ENCODE assay signal across 7 mouse cellular contexts in genomic region chr11:76216681-76217389, GRCm38 (mm10). TPM values are rescaled to one million over a fixed set of nuclear protein-coding genes. Genes with fewer than 3 reads are reported as not detected.
DNase-seq lines count a peak whose midpoint lies in the region; ATAC-seq and TF ChIP-seq lines count a peak whose summit lies in the region.

No protein-coding gene starts in this region.

- 1% methylated on average over 33 of the region's 33 CpGs for WGBS in forebrain, postnatal 0 days
- WGBS in intestine, embryonic 15.5 days = 2% methylated on average over 33 of the region's 33 CpGs
- WGBS in liver, embryonic 15.5 days (ENCODE audit: insufficient replicate concordance) = 2% methylated on average over 33 of the region's 33 CpGs
- 3% methylated on average over 33 of the region's 33 CpGs for WGBS in neural tube, embryonic 13.5 days

- peak overlapping the region; percentile 79 for H3K27ac ChIP-seq in brown adipose tissue, adult 24 weeks (replicated peaks; ENCODE audit: low read depth, low read length)
- peak overlapping the region; percentile 89 for H3K27ac ChIP-seq in forebrain, postnatal 0 days (ENCODE audit: low read depth, low read length)
- peak overlapping the region; percentile 90 for H3K27ac ChIP-seq in intestine, embryonic 15.5 days
- H3K27ac ChIP-seq in liver, embryonic 15.5 days (replicated peaks) = peak overlapping the region; percentile 75
- H3K27ac ChIP-seq in neural tube, embryonic 13.5 days (replicated peaks) = peak overlapping the region; percentile 92

- H3K4me2 ChIP-seq in forebrain, postnatal 0 days (ENCODE audit: low read depth) = peak overlapping the region; percentile 64
- peak overlapping the region; percentile 75 for H3K4me2 ChIP-seq in intestine, embryonic 15.5 days (replicated peaks)
- H3K4me2 ChIP-seq in liver, embryonic 15.5 days = peak overlapping the region; percentile 98
- peak overlapping the region; percentile 75 for H3K4me2 ChIP-seq in neural tube, embryonic 13.5 days

- no peak for TF ChIP-seq CTCF in forebrain, postnatal 0 days (IDR thresholded peaks at IDR 0.05; ENCODE audit: low read depth)

- DNase-seq in 3134 (ENCODE audit: extremely low read depth, insufficient read length, low spot score) (peak; percentile 58), 3T3-L1 (ENCODE audit: low read depth, low spot score) (peak; percentile 71)
- DNase-seq in forebrain, postnatal 0 days = peak; percentile 72

- H3K9me3 ChIP-seq in forebrain, postnatal 0 days (ENCODE audit: low read length) = no peaks in the 10 kb centered on the region
- H3K9me3 ChIP-seq in intestine, embryonic 15.5 days = no peaks in the 10 kb centered on the region
- no peaks in the 10 kb centered on the region for H3K9me3 ChIP-seq in liver, embryonic 15.5 days (replicated peaks)
- no peaks in the 10 kb centered on the region for H3K9me3 ChIP-seq in neural tube, embryonic 13.5 days

- H3K36me3 ChIP-seq in forebrain, postnatal 0 days (ENCODE audit: insufficient read depth) = peaks cover 30% of the 10 kb centered on the region
- H3K36me3 ChIP-seq in intestine, embryonic 15.5 days = peaks cover 14% of the 10 kb centered on the region
- H3K36me3 ChIP-seq in liver, embryonic 15.5 days (replicated peaks) = peaks cover 33% of the 10 kb centered on the region
- H3K36me3 ChIP-seq in neural tube, embryonic 13.5 days = peaks cover 48% of the 10 kb centered on the region

- peaks cover 3% of the 10 kb centered on the region; the same call in 1 of the 2 replicates for H3K4me1 ChIP-seq in brown adipose tissue, adult 24 weeks (ENCODE audit: control insufficient read depth, insufficient read depth, insufficient read length, low read length)
- no peaks in the 10 kb centered on the region; the same call in 1 of the 2 replicates for H3K4me1 ChIP-seq in forebrain, postnatal 0 days (ENCODE audit: insufficient read depth)
- peaks cover 11% of the 10 kb centered on the region; the same call in 1 of the 2 replicates for H3K4me1 ChIP-seq in intestine, embryonic 15.5 days (replicated peaks)
- peaks cover 35% of the 10 kb centered on the region for H3K4me1 ChIP-seq in liver, embryonic 15.5 days (replicated peaks)
- H3K4me1 ChIP-seq in neural tube, embryonic 13.5 days (replicated peaks) = peaks cover 21% of the 10 kb centered on the region

- peak overlapping the region; percentile 76 for H3K4me3 ChIP-seq in brown adipose tissue, adult 24 weeks (ENCODE audit: insufficient read depth, low read depth, low read length)
- peak overlapping the region; percentile 67 for H3K4me3 ChIP-seq in forebrain, postnatal 0 days (ENCODE audit: low read depth, low read length)
- peak overlapping the region; percentile 84 for H3K4me3 ChIP-seq in intestine, embryonic 15.5 days (replicated peaks)
- H3K4me3 ChIP-seq in liver, embryonic 15.5 days (replicated peaks) = peak overlapping the region; percentile 86
- H3K4me3 ChIP-seq in neural tube, embryonic 13.5 days = peak overlapping the region; percentile 85

- H3K27me3 ChIP-seq in forebrain, postnatal 0 days (ENCODE audit: insufficient read depth, low read length) = no peaks in the 10 kb centered on the region
- no peaks in the 10 kb centered on the region for H3K27me3 ChIP-seq in intestine, embryonic 15.5 days (replicated peaks)
- H3K27me3 ChIP-seq in liver, embryonic 15.5 days = no peaks in the 10 kb centered on the region
- H3K27me3 ChIP-seq in neural tube, embryonic 13.5 days = no peaks in the 10 kb centered on the region

- ATAC-seq in forebrain, postnatal 0 days = peak; percentile 62
- ATAC-seq in intestine, embryonic 15.5 days = peak; percentile 4
- no peak for ATAC-seq in liver, embryonic 15.5 days (ENCODE audit: insufficient read depth)
- peak; percentile 87 for ATAC-seq in neural tube, embryonic 13.5 days (ENCODE audit: low read depth)

- H3K9ac ChIP-seq in forebrain, postnatal 0 days = peak overlapping the region; percentile 86
- peak overlapping the region; percentile 94 for H3K9ac ChIP-seq in intestine, embryonic 15.5 days
- peak overlapping the region; percentile 90 for H3K9ac ChIP-seq in liver, embryonic 15.5 days
- H3K9ac ChIP-seq in neural tube, embryonic 13.5 days = peak overlapping the region; percentile 95

RNA-seq across cellular contexts. Expression of gene Dbil5, which starts 0.6 kb away (rescaled TPM):
- not detected in 2 replicates for polyA plus RNA-seq in brown adipose tissue, adult 24 weeks (2012; ENCODE audit: insufficient read depth, insufficient read length, missing spikeins)
- 0.43 TPM in 1 of 2 replicates, not detected in the other for total RNA-seq in forebrain, postnatal 0 days (2014; rRNA removed)
- polyA plus RNA-seq in forebrain, postnatal 0 days (2015; fragmentation: Nextera tagmentation; extraction: Ambion mirVana) = 0.89 and 1.2 TPM in 2 replicates
- polyA plus RNA-seq in intestine, embryonic 15.5 days (2015; fragmentation: Nextera tagmentation; extraction: Ambion mirVana) = 1.2 and 1.7 TPM in 2 replicates
- polyA plus RNA-seq in liver, embryonic 15.5 days (2015; fragmentation: Nextera tagmentation; extraction: Ambion mirVana) = 0.36 and 0.59 TPM in 2 replicates
- 0.73 and 0.76 TPM in 2 replicates for polyA plus RNA-seq in neural tube, embryonic 13.5 days (2015; fragmentation: Nextera tagmentation; extraction: Ambion mirVana)

RNA-seq across cellular contexts. Expression of gene Gemin4, which starts 0.6 kb away (rescaled TPM):
- not detected in 2 replicates for polyA plus RNA-seq in brown adipose tissue, adult 24 weeks (2012; ENCODE audit: insufficient read depth, insufficient read length, missing spikeins)
- total RNA-seq in forebrain, postnatal 0 days (2014; rRNA removed) = 11.5 and 12.2 TPM in 2 replicates
- polyA plus RNA-seq in forebrain, postnatal 0 days (2015; fragmentation: Nextera tagmentation; extraction: Ambion mirVana) = 6.9 and 8.7 TPM in 2 replicates
- 28.8 and 32.6 TPM in 2 replicates for polyA plus RNA-seq in intestine, embryonic 15.5 days (2015; fragmentation: Nextera tagmentation; extraction: Ambion mirVana)
- 12.7 and 13.2 TPM in 2 replicates for polyA plus RNA-seq in liver, embryonic 15.5 days (2015; fragmentation: Nextera tagmentation; extraction: Ambion mirVana)
- 14.6 and 16.9 TPM in 2 replicates for polyA plus RNA-seq in neural tube, embryonic 13.5 days (2015; fragmentation: Nextera tagmentation; extraction: Ambion mirVana)

RNA-seq across cellular contexts. Expression of gene Mrm3, which starts 26.7 kb away (rescaled TPM):
- polyA plus RNA-seq in brown adipose tissue, adult 24 weeks (2012; ENCODE audit: insufficient read depth, insufficient read length, missing spikeins) = 18.2 and 26.8 TPM in 2 replicates
- 15.1 and 18.2 TPM in 2 replicates for total RNA-seq in forebrain, postnatal 0 days (2014; rRNA removed)
- polyA plus RNA-seq in forebrain, postnatal 0 days (2015; fragmentation: Nextera tagmentation; extraction: Ambion mirVana) = 20.8 and 22.2 TPM in 2 replicates
- 26.3 and 29.6 TPM in 2 replicates for polyA plus RNA-seq in intestine, embryonic 15.5 days (2015; fragmentation: Nextera tagmentation; extraction: Ambion mirVana)
- polyA plus RNA-seq in liver, embryonic 15.5 days (2015; fragmentation: Nextera tagmentation; extraction: Ambion mirVana) = 14.1 and 14.2 TPM in 2 replicates
- 19.7 and 20.8 TPM in 2 replicates for polyA plus RNA-seq in neural tube, embryonic 13.5 days (2015; fragmentation: Nextera tagmentation; extraction: Ambion mirVana)

RNA-seq across cellular contexts. Expression of gene Glod4, which starts 26.7 kb away (rescaled TPM):
- polyA plus RNA-seq in brown adipose tissue, adult 24 weeks (2012; ENCODE audit: insufficient read depth, insufficient read length, missing spikeins) = 62.0 and 64.6 TPM in 2 replicates
- total RNA-seq in forebrain, postnatal 0 days (2014; rRNA removed) = 79.7 and 90.6 TPM in 2 replicates
- polyA plus RNA-seq in forebrain, postnatal 0 days (2015; fragmentation: Nextera tagmentation; extraction: Ambion mirVana) = 110 and 126 TPM in 2 replicates
- 123 and 138 TPM in 2 replicates for polyA plus RNA-seq in intestine, embryonic 15.5 days (2015; fragmentation: Nextera tagmentation; extraction: Ambion mirVana)
- polyA plus RNA-seq in liver, embryonic 15.5 days (2015; fragmentation: Nextera tagmentation; extraction: Ambion mirVana) = 50.7 and 52.0 TPM in 2 replicates
- polyA plus RNA-seq in neural tube, embryonic 13.5 days (2015; fragmentation: Nextera tagmentation; extraction: Ambion mirVana) = 108 and 112 TPM in 2 replicates

RNA-seq across cellular contexts. Expression of gene Fam57a, which starts 37.4 kb away (rescaled TPM):
- polyA plus RNA-seq in brown adipose tissue, adult 24 weeks (2012; ENCODE audit: insufficient read depth, insufficient read length, missing spikeins) = 4.3 and 4.4 TPM in 2 replicates
- 25.1 TPM in 2 replicates for total RNA-seq in forebrain, postnatal 0 days (2014; rRNA removed)
- polyA plus RNA-seq in forebrain, postnatal 0 days (2015; fragmentation: Nextera tagmentation; extraction: Ambion mirVana) = 14.3 and 17.4 TPM in 2 replicates
- 88.7 and 94.7 TPM in 2 replicates for polyA plus RNA-seq in intestine, embryonic 15.5 days (2015; fragmentation: Nextera tagmentation; extraction: Ambion mirVana)
- 3.7 and 4.2 TPM in 2 replicates for polyA plus RNA-seq in liver, embryonic 15.5 days (2015; fragmentation: Nextera tagmentation; extraction: Ambion mirVana)
- polyA plus RNA-seq in neural tube, embryonic 13.5 days (2015; fragmentation: Nextera tagmentation; extraction: Ambion mirVana) = 28.4 and 28.6 TPM in 2 replicates
